Mouse (Mus musculus): ENCODE data around the gene Ndufaf3. TPM values are rescaled to one million over a fixed set of nuclear protein-coding genes. Genes with fewer than 3 reads are reported as not detected.

Gene Ndufaf3
- polyA plus RNA-seq, 1 experiment from 2014 or later: 45.2 TPM

- ATAC-seq (ENCODE audit: insufficient number of reproducible peaks, insufficient read depth, low FRiP score, low read depth): no peak
- no peak overlapping the region for H3K4me2 ChIP-seq (replicated peaks; ENCODE audit: low read depth, low read length)
- no peak overlapping the region for H3K4me3 ChIP-seq (ENCODE audit: low read depth, low read length)
- no peak overlapping the region for H3K9ac ChIP-seq (replicated peaks; ENCODE audit: low read depth, low read length)
- no peaks in the 10 kb centered on the region for H3K4me1 ChIP-seq (ENCODE audit: control insufficient read depth, insufficient read depth, low read length)
- no peak overlapping the region for H3K27ac ChIP-seq (ENCODE audit: low read length)
- 79% methylated on average over 3 of the region's 3 CpGs for WGBS
- no peaks in the 10 kb centered on the region for H3K27me3 ChIP-seq (ENCODE audit: control insufficient read depth, insufficient read depth, low read length)
- H3K36me3 ChIP-seq (ENCODE audit: control insufficient read depth, insufficient read depth, low read length): no peaks in the 10 kb centered on the region
- no peaks in the 10 kb centered on the region for H3K9me3 ChIP-seq (ENCODE audit: control insufficient read depth, low read depth, low read length)
Measured at GRCm38 (mm10) chr9:108594354-108594753, 27.1 kb upstream of the Ndufaf3 start.

- no peaks in the 10 kb centered on the region for H3K36me3 ChIP-seq (ENCODE audit: control insufficient read depth, insufficient read depth, low read length)
- H3K4me1 ChIP-seq (ENCODE audit: control insufficient read depth, insufficient read depth, low read length): peaks cover 22% of the 10 kb centered on the region
- no peak overlapping the region for H3K27ac ChIP-seq (ENCODE audit: low read length)
- no peak for ATAC-seq (ENCODE audit: insufficient number of reproducible peaks, insufficient read depth, low FRiP score, low read depth)
- no peaks in the 10 kb centered on the region for H3K9me3 ChIP-seq (ENCODE audit: control insufficient read depth, low read depth, low read length)
- H3K4me2 ChIP-seq (replicated peaks; ENCODE audit: low read depth, low read length): no peak overlapping the region
- WGBS: 88% methylated on average over 4 of the region's 4 CpGs
- H3K9ac ChIP-seq (replicated peaks; ENCODE audit: low read depth, low read length): no peak overlapping the region
- no peak overlapping the region for H3K4me3 ChIP-seq (ENCODE audit: low read depth, low read length)
- H3K27me3 ChIP-seq (ENCODE audit: control insufficient read depth, insufficient read depth, low read length): no peaks in the 10 kb centered on the region
Measured at GRCm38 (mm10) chr9:108591462-108591861, 24.2 kb upstream of the Ndufaf3 start.

- H3K9me3 ChIP-seq (ENCODE audit: control insufficient read depth, low read depth, low read length): no peaks in the 10 kb centered on the region
- peaks cover 22% of the 10 kb centered on the region for H3K4me1 ChIP-seq (ENCODE audit: control insufficient read depth, insufficient read depth, low read length)
- H3K4me3 ChIP-seq (ENCODE audit: low read depth, low read length): no peak overlapping the region
- no peak overlapping the region for H3K4me2 ChIP-seq (replicated peaks; ENCODE audit: low read depth, low read length)
- no peak overlapping the region for H3K27ac ChIP-seq (ENCODE audit: low read length)
- H3K9ac ChIP-seq (replicated peaks; ENCODE audit: low read depth, low read length): no peak overlapping the region
- no peaks in the 10 kb centered on the region for H3K27me3 ChIP-seq (ENCODE audit: control insufficient read depth, insufficient read depth, low read length)
- 62% methylated on average over 5 of the region's 5 CpGs for WGBS
- ATAC-seq (ENCODE audit: insufficient number of reproducible peaks, insufficient read depth, low FRiP score, low read depth): no peak
- H3K36me3 ChIP-seq (ENCODE audit: control insufficient read depth, insufficient read depth, low read length): no peaks in the 10 kb centered on the region
Measured at GRCm38 (mm10) chr9:108589229-108589628, 22.0 kb upstream of the Ndufaf3 start.

GRCm38 (mm10) chr9:108587571-108588180 lies 20.4 kb upstream of the Ndufaf3 start:
- H3K4me2 ChIP-seq (replicated peaks; ENCODE audit: low read depth, low read length): peak overlapping the region; percentile 42
- no peaks in the 10 kb centered on the region for H3K27me3 ChIP-seq (ENCODE audit: control insufficient read depth, insufficient read depth, low read length)
- H3K36me3 ChIP-seq (ENCODE audit: control insufficient read depth, insufficient read depth, low read length): no peaks in the 10 kb centered on the region
- H3K4me3 ChIP-seq (ENCODE audit: low read depth, low read length): 0 out of 2 replicates have a peak overlapping the region, but pooled peaks have one; percentile 5
- no peak overlapping the region for H3K9ac ChIP-seq (replicated peaks; ENCODE audit: low read depth, low read length)
- WGBS: 2% methylated on average over 14 of the region's 14 CpGs
- H3K4me1 ChIP-seq (ENCODE audit: control insufficient read depth, insufficient read depth, low read length): peaks cover 22% of the 10 kb centered on the region
- peak overlapping the region; percentile 66; the same call in 1 of the 2 replicates for H3K27ac ChIP-seq (ENCODE audit: low read length)
- H3K9me3 ChIP-seq (ENCODE audit: control insufficient read depth, low read depth, low read length): no peaks in the 10 kb centered on the region
- ATAC-seq (ENCODE audit: insufficient number of reproducible peaks, insufficient read depth, low FRiP score, low read depth): peak; percentile 93

- Histone ChIP-seq H3K27me3 (ENCODE audit: control insufficient read depth, insufficient read depth, low read length) (no peaks in the 10 kb centered on the region), H3K9ac (replicated peaks; ENCODE audit: low read depth, low read length) (peak overlapping the region; percentile 45; the same call in 1 of the 2 replicates)
- no peak for ATAC-seq (ENCODE audit: insufficient number of reproducible peaks, insufficient read depth, low FRiP score, low read depth)
Measured at GRCm38 (mm10) chr9:108579344-108579690, 12.1 kb upstream of the Ndufaf3 start.

GRCm38 (mm10) chr9:108578545-108579343 lies 11.5 kb upstream of the Ndufaf3 start, which contains the start of gene Wdr6:
Gene Wdr6 (minus strand): TSS chr9:108578739.
- peak within 1 kb of the TSS; percentile 62 for H3K4me3 ChIP-seq (ENCODE audit: low read depth, low read length)
- peak within 1 kb of the TSS; percentile 70 for H3K4me2 ChIP-seq (replicated peaks; ENCODE audit: low read depth, low read length)
- ATAC-seq (ENCODE audit: insufficient number of reproducible peaks, insufficient read depth, low FRiP score, low read depth): peak; percentile 97
- peak within 1 kb of the TSS; percentile 92 for H3K27ac ChIP-seq (ENCODE audit: low read length)
- H3K27me3 ChIP-seq (ENCODE audit: control insufficient read depth, insufficient read depth, low read length): no peaks in the 10 kb centered on the region
- WGBS: 4% methylated on average over 51 of the region's 51 CpGs
- peaks cover 30% of the 10 kb centered on the region; the same call in 1 of the 2 replicates for H3K4me1 ChIP-seq (ENCODE audit: control insufficient read depth, insufficient read depth, low read length)
- H3K9me3 ChIP-seq (ENCODE audit: control insufficient read depth, low read depth, low read length): no peaks in the 10 kb centered on the region
- peak within 1 kb of the TSS; percentile 70 for H3K9ac ChIP-seq (replicated peaks; ENCODE audit: low read depth, low read length)
- H3K36me3 ChIP-seq (ENCODE audit: control insufficient read depth, insufficient read depth, low read length): peaks cover 21% of the 10 kb centered on the region

More at GRCm38 (mm10) chr9:108579344-108579690, 12.1 kb upstream of the Ndufaf3 start:
- no peaks in the 10 kb centered on the region for H3K9me3 ChIP-seq (ENCODE audit: control insufficient read depth, low read depth, low read length)
- peaks cover 29% of the 10 kb centered on the region; the same call in 1 of the 2 replicates for H3K4me1 ChIP-seq (ENCODE audit: control insufficient read depth, insufficient read depth, low read length)
- WGBS: 55% methylated on average over 5 of the region's 5 CpGs
- H3K4me3 ChIP-seq (ENCODE audit: low read depth, low read length): peak overlapping the region; percentile 62
- peak overlapping the region; percentile 70 for H3K4me2 ChIP-seq (replicated peaks; ENCODE audit: low read depth, low read length)
- peak overlapping the region; percentile 82 for H3K27ac ChIP-seq (ENCODE audit: low read length)
- peaks cover 16% of the 10 kb centered on the region for H3K36me3 ChIP-seq (ENCODE audit: control insufficient read depth, insufficient read depth, low read length)

- Histone ChIP-seq H3K36me3 (ENCODE audit: control insufficient read depth, insufficient read depth, low read length) (peaks cover 28% of the 10 kb centered on the region), H3K4me2 (replicated peaks; ENCODE audit: low read depth, low read length) (peak overlapping the region; percentile 70), H3K4me3 (ENCODE audit: low read depth, low read length) (peak overlapping the region; percentile 62), H3K9ac (replicated peaks; ENCODE audit: low read depth, low read length) (peak overlapping the region; percentile 70), H3K27me3 (ENCODE audit: control insufficient read depth, insufficient read depth, low read length) (no peaks in the 10 kb centered on the region), H3K27ac (ENCODE audit: low read length) (peak overlapping the region; percentile 92; the same call in 1 of the 2 replicates), H3K9me3 (ENCODE audit: control insufficient read depth, low read depth, low read length) (no peaks in the 10 kb centered on the region), H3K4me1 (ENCODE audit: control insufficient read depth, insufficient read depth, low read length) (peaks cover 30% of the 10 kb centered on the region; the same call in 1 of the 2 replicates)
- WGBS: 0% methylated on average over 24 of the region's 24 CpGs
- 0 out of 2 replicates have a peak, but pooled peaks have one; percentile 18 for ATAC-seq (ENCODE audit: insufficient number of reproducible peaks, insufficient read depth, low FRiP score, low read depth)
Measured at GRCm38 (mm10) chr9:108577934-108578544, 10.8 kb upstream of the Ndufaf3 start.

- 28% methylated on average over 6 of the region's 6 CpGs for WGBS
- no peak for ATAC-seq (ENCODE audit: insufficient number of reproducible peaks, insufficient read depth, low FRiP score, low read depth)
- H3K27ac ChIP-seq (ENCODE audit: low read length): no peak overlapping the region
Measured at GRCm38 (mm10) chr9:108577025-108577424, 9.8 kb upstream of the Ndufaf3 start.

More at GRCm38 (mm10) chr9:108577025-108577424, 9.8 kb upstream of the Ndufaf3 start:
- Histone ChIP-seq H3K4me1 (ENCODE audit: control insufficient read depth, insufficient read depth, low read length) (peaks cover 30% of the 10 kb centered on the region; the same call in 1 of the 2 replicates), H3K9ac (replicated peaks; ENCODE audit: low read depth, low read length) (peak overlapping the region; percentile 70; the same call in 1 of the 2 replicates), H3K36me3 (ENCODE audit: control insufficient read depth, insufficient read depth, low read length) (peaks cover 38% of the 10 kb centered on the region), H3K9me3 (ENCODE audit: control insufficient read depth, low read depth, low read length) (no peaks in the 10 kb centered on the region), H3K4me3 (ENCODE audit: low read depth, low read length) (peak overlapping the region; percentile 62; the same call in 1 of the 2 replicates), H3K4me2 (replicated peaks; ENCODE audit: low read depth, low read length) (peak overlapping the region; percentile 70), H3K27me3 (ENCODE audit: control insufficient read depth, insufficient read depth, low read length) (no peaks in the 10 kb centered on the region)

All from stomach, embryonic 14.5 days (tissue).